In genomic region chr4:154160538-154161390, GRCm38 (mm10) we compare ENCODE assay signal across 1 mouse cellular context.
A peak's percentile ranks its signal among the peaks of the same experiment; 100 is the strongest.
TF ChIP-seq lines count a peak whose summit lies in the region.

TSS of gene Tprgl (minus strand) at chr4:154160666.

TF ChIP-seq in CH12.LX, 34 proteins besides CTCF, POLR2A, EP300 and RAD21 (continued from another document):
- TF ChIP-seq GABPA (IDR thresholded peaks at IDR 0.05; ENCODE audit: insufficient replicate concordance, low read depth, low read length) = no peak
- no peak for TF ChIP-seq POLR2AphosphoS2 (IDR thresholded peaks at IDR 0.05; ENCODE audit: low read depth, low read length)
- peak; percentile 89 for TF ChIP-seq ELF1 (IDR thresholded peaks at IDR 0.05; ENCODE audit: low read depth, low read length)
- peak; percentile 83 for TF ChIP-seq HCFC1 (IDR thresholded peaks at IDR 0.05; ENCODE audit: low read depth, low read length)
- TF ChIP-seq ZNF384 (IDR thresholded peaks at IDR 0.05; ENCODE audit: low read depth, low read length) = peak; percentile 98
- peak; percentile 75 for TF ChIP-seq MAX (IDR thresholded peaks at IDR 0.05; ENCODE audit: low read length)
- TF ChIP-seq TCF12 (IDR thresholded peaks at IDR 0.05; ENCODE audit: low read depth, low read length) = no peak
- TF ChIP-seq E2F4 (IDR thresholded peaks at IDR 0.05; ENCODE audit: insufficient replicate concordance, low read depth, low read length) = no peak
- no peak for TF ChIP-seq IRF4 (IDR thresholded peaks at IDR 0.05; ENCODE audit: low read depth, low read length)
- no peak for TF ChIP-seq JUND (conservative IDR thresholded peaks at IDR 0.05; ENCODE audit: low read depth, low read length)
- no peak for TF ChIP-seq BHLHE40 (IDR thresholded peaks at IDR 0.05; ENCODE audit: low read depth, low read length)
- no peak for TF ChIP-seq PAX5 (IDR thresholded peaks at IDR 0.05; ENCODE audit: low read length)
